Mouse (Mus musculus) liver (tissue): ENCODE results near the gene Samhd1.
A peak's percentile ranks its signal among the peaks of the same experiment; 100 is the strongest.

Source experiments
- DNase-seq: peaks from one replicate; pipeline ENCODE4 v3.0.0-alpha.2; 2020; ENCODE audit warnings: mixed read lengths

Gene Samhd1

DNA sequence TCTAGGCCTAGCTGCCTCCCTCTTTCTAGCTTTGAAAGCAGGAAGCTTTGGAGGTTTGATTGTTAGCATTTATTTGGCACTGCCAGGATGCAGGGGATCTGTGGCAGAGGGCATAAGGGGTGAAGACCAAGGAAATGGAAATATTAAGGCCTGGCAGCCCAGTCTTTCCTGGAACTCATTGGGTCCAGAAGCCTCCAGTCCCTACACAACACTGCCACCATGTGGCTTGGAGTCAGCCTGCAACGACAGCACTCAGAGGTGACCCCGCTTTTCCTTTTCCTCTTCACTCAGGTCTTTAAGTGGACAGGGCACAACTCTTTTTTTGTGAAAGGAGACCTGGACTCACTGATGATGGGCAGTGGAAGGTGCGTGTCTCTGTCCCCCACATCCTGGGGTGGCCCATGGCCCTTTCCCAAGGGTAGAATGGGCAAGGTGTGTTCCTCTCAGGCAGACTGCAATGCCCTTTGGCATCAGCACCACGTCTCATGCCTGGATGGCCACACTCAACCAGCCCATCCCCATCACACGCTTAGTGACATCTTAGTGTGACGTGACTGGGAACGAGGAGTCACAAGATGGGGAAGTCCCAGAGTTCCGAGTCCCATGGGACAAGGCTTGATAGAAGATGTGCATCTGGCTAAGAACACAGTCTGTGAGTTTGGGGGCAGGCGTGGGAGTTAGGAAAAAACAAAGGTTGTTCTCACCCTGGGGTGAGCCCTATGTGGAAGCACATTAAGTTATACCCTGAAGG is 39.9 kb downstream of the Samhd1 start:
- peak; percentile 62 for DNase-seq

- DNase-seq: no peak
Observed at GRCm38 (mm10) chr2:157092024-157092423, 43.0 kb downstream of the Samhd1 start.

- DNase-seq: no peak
Observed at GRCm38 (mm10) chr2:157087536-157088317, 47.3 kb downstream of the Samhd1 start.

DNA sequence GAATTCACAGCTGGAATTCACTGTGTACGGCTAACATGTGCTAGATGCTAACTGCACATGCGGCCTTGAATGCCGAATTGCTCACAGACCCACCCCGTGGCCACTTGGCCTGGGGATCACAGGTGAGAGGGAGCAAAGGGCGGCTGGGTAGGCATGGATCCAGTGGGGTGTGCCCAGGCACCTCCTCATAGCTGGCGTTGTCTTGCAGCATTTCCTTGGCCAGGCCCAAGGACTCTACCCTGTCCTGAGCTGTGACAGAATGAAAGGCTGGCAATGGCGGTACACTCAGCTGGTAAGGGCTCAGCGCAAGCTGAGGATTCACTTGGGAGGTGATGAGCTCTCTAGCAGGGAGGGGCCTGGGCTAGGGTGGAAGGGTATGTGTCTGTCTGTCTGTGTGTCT is 48.3 kb downstream of the Samhd1 start, which contains the start of gene Tldc2:
Gene Tldc2 (plus strand): TSS at position 260 of the 400 bp plus-strand sequence.
- DNase-seq: no peak

- no peak for DNase-seq
Observed at GRCm38 (mm10) chr2:157084831-157085585, 50.1 kb downstream of the Samhd1 start.

- DNase-seq: no peak
Observed at GRCm38 (mm10) chr2:157081960-157082359, 53.1 kb downstream of the Samhd1 start.

DNA sequence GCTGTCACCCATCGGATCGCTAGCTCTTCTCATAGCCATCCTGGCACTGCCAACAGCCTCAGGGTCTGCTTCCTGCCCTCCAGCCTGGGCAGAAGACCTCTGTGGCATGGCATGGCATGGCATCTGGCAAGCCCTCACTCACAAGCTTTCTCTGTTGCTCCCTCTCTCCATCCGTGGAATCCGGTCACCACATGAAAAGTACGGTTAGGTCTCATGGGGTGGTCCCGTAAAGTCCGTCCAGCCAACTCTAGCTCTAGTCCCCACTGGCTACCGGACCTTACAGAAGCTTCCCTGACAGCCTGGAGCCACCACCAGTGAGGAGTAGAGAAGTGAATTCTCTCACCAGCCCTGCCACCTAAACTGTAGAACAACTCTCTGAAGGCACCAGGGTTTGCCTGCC is 53.7 kb downstream of the Samhd1 start:
- DNase-seq: no peak

GRCm38 (mm10) chr2:157079701-157080180 is 55.3 kb downstream of the Samhd1 start:
- DNase-seq: no peak

- peak; percentile 77 for DNase-seq
Observed at GRCm38 (mm10) chr2:157078793-157079700, 56.0 kb downstream of the Samhd1 start, which contains the start of gene Soga1. Gene Soga1 (minus strand): TSS chr2:157079254.

GRCm38 (mm10) chr2:157078059-157078792 is 56.8 kb downstream of the Samhd1 start:
- DNase-seq: no peak

- DNase-seq: peak; percentile 58
Observed at GRCm38 (mm10) chr2:157077641-157078058, 57.4 kb downstream of the Samhd1 start.

DNA sequence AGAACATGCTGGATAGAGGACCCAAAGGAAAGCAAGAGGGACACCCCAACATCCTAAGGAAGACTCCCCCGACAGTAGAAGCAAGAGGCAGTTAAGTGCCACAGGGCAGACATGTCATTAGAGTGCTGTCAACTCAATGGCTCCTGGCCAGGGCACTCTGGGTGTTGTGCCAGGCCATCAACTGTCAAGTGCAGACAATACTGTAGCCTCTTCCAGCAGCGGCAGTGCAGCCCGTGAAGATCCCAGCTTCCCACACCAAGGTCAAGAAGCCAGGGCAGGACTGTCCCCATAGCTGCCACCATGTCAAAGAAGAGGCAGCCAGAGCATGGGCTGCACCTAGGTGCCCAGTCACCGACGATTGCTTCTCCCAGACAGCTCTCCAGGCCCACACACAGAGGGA is 57.9 kb downstream of the Samhd1 start:
- DNase-seq: no peak

GRCm38 (mm10) chr2:157076585-157076984 is 58.5 kb downstream of the Samhd1 start:
- DNase-seq: no peak

GRCm38 (mm10) chr2:157075685-157076084 is 59.4 kb downstream of the Samhd1 start:
- DNase-seq: no peak

DNA sequence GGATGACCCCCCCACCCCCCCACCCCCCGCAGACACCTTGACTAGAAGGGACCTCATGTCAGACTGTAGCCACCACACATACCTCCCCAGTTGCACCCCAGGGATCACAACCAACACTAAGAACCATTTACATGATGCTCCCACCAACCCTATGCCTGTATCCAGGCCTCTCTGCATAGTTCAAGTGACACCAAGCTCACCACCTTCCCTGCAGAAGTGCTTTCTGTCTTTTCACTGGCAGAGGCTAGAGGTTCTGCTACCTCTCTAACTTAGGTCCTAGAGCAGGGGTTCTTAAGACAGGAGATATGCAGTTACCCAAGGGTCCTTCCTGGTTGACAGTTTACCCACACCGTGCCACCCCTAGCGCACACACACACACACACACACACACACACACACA is 59.8 kb downstream of the Samhd1 start:
- DNase-seq: no peak

GRCm38 (mm10) chr2:157074772-157075171 is 60.3 kb downstream of the Samhd1 start:
- DNase-seq: no peak

DNA sequence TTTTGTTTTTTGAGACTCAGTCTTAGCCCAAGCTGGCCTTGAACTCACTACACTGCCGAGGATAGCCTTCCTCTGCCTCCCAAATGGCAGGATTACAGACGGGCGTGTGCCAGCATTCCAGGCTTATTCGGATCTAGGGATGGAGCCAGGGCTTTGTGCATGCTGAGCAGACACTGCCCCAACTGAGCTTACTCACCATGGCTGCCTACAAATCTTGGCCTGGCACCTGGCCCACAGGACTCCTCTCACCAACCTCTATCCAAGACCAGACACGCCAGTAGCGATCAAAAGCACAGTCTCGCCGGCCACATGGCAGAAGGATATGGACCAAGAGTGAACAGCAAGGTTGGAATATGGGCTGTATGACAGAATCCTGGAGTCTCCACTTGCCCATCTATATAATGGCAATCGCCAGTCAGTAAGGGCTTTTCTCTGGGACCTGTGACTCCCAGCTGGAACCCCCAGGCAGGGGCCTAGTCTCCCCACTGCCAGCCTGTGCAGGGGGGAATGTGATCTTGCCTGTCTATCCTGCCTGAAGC is 60.8 kb downstream of the Samhd1 start:
- DNase-seq: no peak

GRCm38 (mm10) chr2:157073378-157074052 is 61.5 kb downstream of the Samhd1 start:
- no peak for DNase-seq

DNA sequence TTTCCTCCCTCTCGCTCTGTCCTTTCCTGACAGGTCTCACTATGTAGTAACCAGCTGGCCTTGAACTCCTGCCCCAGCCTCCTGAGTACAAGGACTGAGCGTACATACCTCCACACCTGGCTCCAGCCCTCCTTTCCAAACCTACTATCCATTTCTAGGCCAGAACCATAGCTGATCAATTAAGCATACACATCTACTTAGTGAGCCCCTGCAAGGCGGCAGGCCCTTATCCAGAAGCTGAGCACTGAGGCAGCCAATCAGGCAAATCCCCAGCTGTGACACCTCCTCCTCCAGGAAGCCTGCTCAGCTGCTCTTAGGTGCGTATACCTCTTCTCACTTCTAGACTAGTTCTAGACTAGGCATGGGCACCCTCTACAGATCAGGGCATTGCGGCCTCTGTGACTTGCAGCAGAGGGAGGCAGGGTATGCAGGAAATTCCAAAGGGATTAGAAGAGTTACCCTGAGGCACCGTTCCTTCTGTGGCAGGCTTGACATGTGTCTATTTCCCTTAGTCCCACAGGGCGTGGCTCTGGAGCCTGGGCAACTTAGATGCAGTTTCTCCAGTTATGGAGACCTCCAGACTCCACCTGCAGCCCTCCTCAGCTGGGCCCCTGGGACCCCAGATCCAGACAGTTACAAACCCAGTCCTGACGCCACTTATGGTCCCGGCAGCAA is 62.6 kb downstream of the Samhd1 start:
- DNase-seq: no peak

DNA sequence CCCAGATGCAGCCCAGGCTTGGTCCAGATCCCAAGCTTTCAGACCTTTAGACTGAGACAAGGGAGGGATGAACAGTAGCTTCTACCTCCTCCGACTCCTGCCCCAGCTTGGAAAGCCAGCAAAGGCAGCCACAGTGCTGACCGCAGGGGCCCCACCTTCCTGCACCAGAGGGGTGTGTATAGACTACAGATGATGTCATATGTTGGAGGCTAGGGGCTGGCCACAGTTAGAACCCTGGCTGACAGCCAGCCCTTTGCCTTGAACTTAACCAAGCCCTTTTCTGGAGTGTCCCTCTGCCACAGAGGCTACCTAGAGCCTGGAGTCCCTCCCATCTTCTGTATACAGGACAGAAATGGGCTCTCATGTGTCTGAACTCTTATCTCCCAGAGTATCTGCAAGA is 63.5 kb downstream of the Samhd1 start:
- peak; percentile 65 for DNase-seq
